Mouse (Mus musculus) kidney, adult 2 months (tissue): ENCODE results near the gene Ell.

ENCODE experiments used
- CTCF ChIP-seq: fragments of 200-500 bp; conservative IDR thresholded peaks from 2 replicates; pipeline ENCODE4 v1.5.1; 2011; ENCODE audit warnings: low read depth, mild to moderate bottlenecking, control low read depth, low read length, moderate library complexity, mixed read lengths; ENCODE audit not compliant: insufficient read depth, insufficient read length
- POLR2A ChIP-seq: fragments of 200-500 bp; IDR thresholded peaks from one replicate; pipeline ENCODE4 v1.6.1; 2011; ENCODE audit warnings: low read depth, low read length, control low read depth

- TF ChIP-seq CTCF, result no peak
- TF ChIP-seq POLR2A, result no peak
These were observed 7.2 kb downstream of the Ell start for GRCm38 (mm10) chr8:70546412-70546811.
